Mouse (Mus musculus): ENCODE data around the gene Gm5891. TPM values are rescaled to one million over a fixed set of nuclear protein-coding genes. Genes with fewer than 3 reads are reported as not detected.
"Not testable (repeated sequence)": the region's sequence is repeated elsewhere in the genome, so short reads cannot be mapped to it uniquely, and the experiment has no call there.

The Gm5891 gene
- not detected for total RNA-seq (2021)

- not testable (repeated sequence) for DNase-seq (ENCODE audit: extremely low spot score in 1 of 2, low spot score in 2 of 2)
Observed at GRCm38 (mm10) chr7:21921191-21921590, at the start of gene Gm5891. Gene Gm5891, minus strand, starts transcription at chr7:21921291.

More at GRCm38 (mm10) chr7:21921191-21921590, at the start of gene Gm5891:
- intact Hi-C loops (cut with DNase I): not testable (repeated sequence)

Other genes with a start within 250 kb of the Gm5891 start
- gene Gm4175, start 159.8 kb downstream of the Gm5891 start, total RNA-seq (2021): not detected
- not detected for gene Gm4177, start 124.6 kb downstream of the Gm5891 start, total RNA-seq (2021)
- not detected for gene Vmn1r135, start 88.9 kb downstream of the Gm5891 start, total RNA-seq (2021)
- gene Gm5725, start 77.0 kb downstream of the Gm5891 start, total RNA-seq (2021): not detected
- gene Vmn1r137, start 73.3 kb upstream of the Gm5891 start, total RNA-seq (2021): not detected
- not detected for gene Vmn1r138, start 107.6 kb upstream of the Gm5891 start, total RNA-seq (2021)
- not detected for gene Gm6176, start 135.0 kb upstream of the Gm5891 start, total RNA-seq (2021)
- gene Vmn1r139, start 147.8 kb upstream of the Gm5891 start, total RNA-seq (2021): not detected
- gene Gm16451, start 197.0 kb upstream of the Gm5891 start, total RNA-seq (2021): not detected
- not detected for gene Gm10666, start 213.4 kb upstream of the Gm5891 start, total RNA-seq (2021)
- gene Vmn1r142, start 242.7 kb upstream of the Gm5891 start, total RNA-seq (2021): not detected